Mouse (Mus musculus) heart, postnatal 0 days (tissue): ENCODE measurements at regions not wholly inside any gene's neighbourhood (a gene's known extent, or its start where the extent isn't known, plus 50 kb on each side); places are given as distances from the start of the nearest gene placed in this dataset.

ENCODE experiments used
- CTCF ChIP-seq: IDR thresholded peaks from 2 replicates; pipeline ENCODE4 v1.5.1; 2016; ENCODE audit warnings: antibody characterized with exemption, control low read depth, low read depth
- EP300 ChIP-seq: IDR thresholded peaks from 2 replicates; pipeline ENCODE4 v1.6.1; 2016; ENCODE audit warnings: antibody characterized with exemption, low read depth

DNA sequence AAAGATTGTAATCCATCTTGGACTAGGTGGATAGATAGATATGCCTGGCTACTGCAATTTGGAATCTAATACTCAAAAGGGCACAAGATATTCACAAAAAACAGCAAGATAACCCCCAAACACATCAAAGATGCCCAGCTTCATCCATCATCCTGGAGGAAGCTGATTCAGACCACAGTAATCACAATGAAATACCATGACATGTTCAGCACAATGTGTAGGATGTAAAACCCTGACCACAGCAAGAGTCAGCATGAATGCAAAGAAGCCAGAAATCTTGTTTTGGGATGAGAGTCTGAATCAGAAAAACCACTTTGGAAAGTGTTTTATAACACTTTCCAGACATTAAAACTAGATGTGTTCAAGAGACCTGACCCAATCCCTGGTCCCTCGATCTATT, 2180.5 kb upstream of the Gm7489 start:
- TF ChIP-seq CTCF, result no peak
- no peak for TF ChIP-seq EP300
